Comparison of ENCODE assay signal across 21 mouse cellular contexts in genomic region chr14:35115913-35116312, GRCm38 (mm10).
A peak's percentile ranks its signal among the peaks of the same experiment; 100 is the strongest.
DNase-seq lines count a peak whose midpoint lies in the region; ATAC-seq lines count a peak whose summit lies in the region.
"Had no signal": no experiment of that assay in that cellular context is flagged by ENCODE, and none has a peak within 500 bp of the region (broad histone marks: within the 10 kb centered on the region; RNA-seq: fewer than 3 reads in every experiment).

No protein-coding gene starts in this region.

- 52% methylated on average over 3 of the region's 3 CpGs for WGBS in midbrain, embryonic 16.5 days
- WGBS in midbrain, embryonic 11.5 days: 72% methylated on average over 3 of the region's 3 CpGs

- no peak overlapping the region for H3K27ac ChIP-seq in midbrain, embryonic 16.5 days (ENCODE audit: low read length)
- H3K27ac ChIP-seq in midbrain, embryonic 11.5 days (ENCODE audit: low read depth, low read length): no peak overlapping the region
- H3K27ac ChIP-seq: embryonic facial prominence, embryonic 13.5 days; embryonic facial prominence, embryonic 15.5 days; forebrain, embryonic 10.5 days; forebrain, embryonic 12.5 days had no signal

- H3K4me3 ChIP-seq in midbrain, embryonic 16.5 days (ENCODE audit: low read depth, low read length): no peak overlapping the region
- no peak overlapping the region for H3K4me3 ChIP-seq in midbrain, embryonic 11.5 days (ENCODE audit: low read depth, low read length)
- H3K4me3 ChIP-seq: embryonic facial prominence, embryonic 13.5 days; embryonic facial prominence, embryonic 15.5 days; erythroblast, embryonic 14.5 days; forebrain, embryonic 10.5 days; forebrain, embryonic 12.5 days had no signal

- DNase-seq in heart, adult 11 months: peak; percentile 53
- DNase-seq in heart, adult 9 months (ENCODE audit: low spot score in 2 of 2): no peak
- no peak for DNase-seq in midbrain, embryonic 11.5 days (ENCODE audit: low spot score, missing footprints)
- DNase-seq: adrenal gland, adult 2 months; adrenal gland, postnatal 10 days; adrenal gland, postnatal 25 days; cerebellum, adult 11 months; cerebellum, adult 18-20 months; cerebellum, adult 8-10 months; cerebellum, adult 9-11 months; cerebellum, postnatal 14 days; cerebellum, postnatal 36 days; embryo, embryonic 11 days had no signal

- H3K4me1 ChIP-seq in midbrain, embryonic 16.5 days (ENCODE audit: control insufficient read depth, insufficient read depth, low read length): peaks cover 12% of the 10 kb centered on the region; the same call in 1 of the 2 replicates
- H3K4me1 ChIP-seq in midbrain, embryonic 11.5 days (ENCODE audit: control insufficient read depth, insufficient read depth, low read length): no peaks in the 10 kb centered on the region

- H3K4me2 ChIP-seq in midbrain, embryonic 16.5 days (ENCODE audit: low read length): no peak overlapping the region
- no peak overlapping the region for H3K4me2 ChIP-seq in midbrain, embryonic 11.5 days
- H3K4me2 ChIP-seq: embryonic facial prominence, embryonic 13.5 days; embryonic facial prominence, embryonic 15.5 days; forebrain, embryonic 12.5 days had no signal

- ATAC-seq in midbrain, embryonic 16.5 days: peak; percentile 36; the same call in 1 of the 2 replicates
- ATAC-seq in midbrain, embryonic 11.5 days (ENCODE audit: low FRiP score): no peak
- ATAC-seq: forebrain, embryonic 14.5 days; forebrain, embryonic 16.5 days had no signal

- H3K9ac ChIP-seq in midbrain, embryonic 16.5 days (ENCODE audit: low read depth, low read length): no peak overlapping the region
- H3K9ac ChIP-seq in midbrain, embryonic 11.5 days (ENCODE audit: low read length): no peak overlapping the region
- H3K9ac ChIP-seq: embryonic facial prominence, embryonic 13.5 days; embryonic facial prominence, embryonic 15.5 days; forebrain, embryonic 12.5 days had no signal

- H3K27me3 ChIP-seq in midbrain, embryonic 16.5 days (ENCODE audit: control insufficient read depth, insufficient read depth, low read depth, low read length): no peaks in the 10 kb centered on the region
- no peaks in the 10 kb centered on the region for H3K27me3 ChIP-seq in midbrain, embryonic 11.5 days (ENCODE audit: control insufficient read depth, insufficient read depth, low read length)
- H3K27me3 ChIP-seq: embryonic facial prominence, embryonic 15.5 days had no signal

- no peaks in the 10 kb centered on the region for H3K36me3 ChIP-seq in midbrain, embryonic 16.5 days (ENCODE audit: control insufficient read depth, insufficient read depth, low read length)
- H3K36me3 ChIP-seq in midbrain, embryonic 11.5 days (ENCODE audit: control insufficient read depth, insufficient read depth, low read length): no peaks in the 10 kb centered on the region
- H3K36me3 ChIP-seq: embryonic facial prominence, embryonic 13.5 days; embryonic facial prominence, embryonic 15.5 days; forebrain, embryonic 10.5 days; forebrain, embryonic 12.5 days had no signal

- no peaks in the 10 kb centered on the region for H3K9me3 ChIP-seq in midbrain, embryonic 16.5 days (replicated peaks; ENCODE audit: control insufficient read depth, low read length, poor library complexity, severe bottlenecking)
- no peaks in the 10 kb centered on the region for H3K9me3 ChIP-seq in midbrain, embryonic 11.5 days (ENCODE audit: control insufficient read depth, low read length)
- H3K9me3 ChIP-seq: embryonic facial prominence, embryonic 13.5 days; embryonic facial prominence, embryonic 15.5 days; forebrain, embryonic 10.5 days; forebrain, embryonic 12.5 days had no signal
